Comparison of ENCODE assay signal across 8 mouse cellular contexts in genomic region chr11:84879007-84879771, GRCm38 (mm10). TPM values are rescaled to one million over a fixed set of nuclear protein-coding genes. Genes with fewer than 3 reads are reported as not detected.
DNase-seq lines count a peak whose midpoint lies in the region; ATAC-seq lines count a peak whose summit lies in the region.

No protein-coding gene starts in this region.

- peak overlapping the region; percentile 95 for H3K4me3 ChIP-seq in lung, embryonic 16.5 days (ENCODE audit: low read length)
- H3K4me3 ChIP-seq in embryonic facial prominence, embryonic 10.5 days, result peak overlapping the region; percentile 92
- H3K4me3 ChIP-seq in limb, embryonic 10.5 days, result peak overlapping the region; percentile 94

- ATAC-seq in lung, embryonic 16.5 days (ENCODE audit: low read depth), result no peak

- peaks cover 13% of the 10 kb centered on the region for H3K4me1 ChIP-seq in lung, embryonic 16.5 days (replicated peaks; ENCODE audit: control insufficient read depth, insufficient read depth, low read length)
- H3K4me1 ChIP-seq in embryonic facial prominence, embryonic 10.5 days, result peaks cover 27% of the 10 kb centered on the region
- peaks cover 20% of the 10 kb centered on the region for H3K4me1 ChIP-seq in limb, embryonic 10.5 days

- H3K9me3 ChIP-seq in lung, embryonic 16.5 days (ENCODE audit: control insufficient read depth, low read length), result no peaks in the 10 kb centered on the region
- no peaks in the 10 kb centered on the region for H3K9me3 ChIP-seq in embryonic facial prominence, embryonic 10.5 days
- H3K9me3 ChIP-seq in limb, embryonic 10.5 days (replicated peaks), result no peaks in the 10 kb centered on the region

- DNase-seq in lung, postnatal 4 days, result no peak
- no peak for DNase-seq in embryonic facial prominence, embryonic 10.5 days (ENCODE audit: low spot score)
- DNase-seq in limb, embryonic 10.5 days (ENCODE audit: low spot score), result no peak
- peak; percentile 1 for DNase-seq in retina, postnatal 1 day
- no peak for DNase-seq in cerebellum, adult 11-12 months
- DNase-seq in ovary, postnatal 36 days (ENCODE audit: low spot score), result no peak
- DNase-seq in layer of hippocampus, adult 8-10 months (ENCODE audit: low spot score in 2 of 2), result no peak

- H3K9ac ChIP-seq in lung, embryonic 16.5 days (ENCODE audit: low read length), result peak overlapping the region; percentile 89

- peak overlapping the region; percentile 97 for H3K27ac ChIP-seq in lung, embryonic 16.5 days (ENCODE audit: low read length)
- H3K27ac ChIP-seq in embryonic facial prominence, embryonic 10.5 days (replicated peaks), result peak overlapping the region; percentile 96
- H3K27ac ChIP-seq in limb, embryonic 10.5 days, result peak overlapping the region; percentile 97

- H3K4me2 ChIP-seq in lung, embryonic 16.5 days (ENCODE audit: low read depth, low read length), result peak overlapping the region; percentile 96

- H3K27me3 ChIP-seq in lung, embryonic 16.5 days (ENCODE audit: control insufficient read depth, insufficient read depth, low read depth, low read length), result no peaks in the 10 kb centered on the region
- no peaks in the 10 kb centered on the region for H3K27me3 ChIP-seq in embryonic facial prominence, embryonic 10.5 days (replicated peaks; ENCODE audit: low read depth, poor library complexity, severe bottlenecking)
- no peaks in the 10 kb centered on the region for H3K27me3 ChIP-seq in limb, embryonic 10.5 days (ENCODE audit: low read depth, poor library complexity, severe bottlenecking)

- peaks cover 11% of the 10 kb centered on the region for H3K36me3 ChIP-seq in lung, embryonic 16.5 days (ENCODE audit: control insufficient read depth, insufficient read depth, low read length)
- peaks cover 46% of the 10 kb centered on the region for H3K36me3 ChIP-seq in embryonic facial prominence, embryonic 10.5 days (replicated peaks)
- H3K36me3 ChIP-seq in limb, embryonic 10.5 days, result peaks cover 44% of the 10 kb centered on the region

- WGBS in lung, embryonic 16.5 days, result 17% methylated on average over 7 of the region's 7 CpGs
- WGBS in embryonic facial prominence, embryonic 10.5 days, result 24% methylated on average over 7 of the region's 7 CpGs
- WGBS in limb, embryonic 10.5 days, result 26% methylated on average over 7 of the region's 7 CpGs

RNA-seq across cellular contexts. Expression of gene Myo19, which starts 0.8 kb away (rescaled TPM):
- 7.4 and 8.4 TPM in 2 replicates for polyA plus RNA-seq in lung, embryonic 16.5 days (2015; fragmentation: Nextera tagmentation; extraction: Ambion mirVana)
- polyA plus RNA-seq in embryonic facial prominence, embryonic 10.5 days (2016; fragmentation: Nextera tagmentation; extraction: Ambion mirVana), result 11.9 and 15.3 TPM in 2 replicates
- 16.4 and 16.9 TPM in 2 replicates for polyA plus RNA-seq in limb, embryonic 10.5 days (2016; fragmentation: Nextera tagmentation; extraction: Ambion mirVana)
- 10 to 100 TPM in 1 of 4 experiments, 1 to 10 TPM in 3; 8.5 to 14.4 (median 9.0) TPM for total RNA-seq in layer of hippocampus, adult 8-10 months (2022)

RNA-seq across cellular contexts. Expression of gene Pigw, which starts 0.9 kb away (rescaled TPM):
- 2.3 and 2.8 TPM in 2 replicates for polyA plus RNA-seq in lung, embryonic 16.5 days (2015; fragmentation: Nextera tagmentation; extraction: Ambion mirVana)
- 2.5 and 2.8 TPM in 2 replicates for polyA plus RNA-seq in embryonic facial prominence, embryonic 10.5 days (2016; fragmentation: Nextera tagmentation; extraction: Ambion mirVana)
- polyA plus RNA-seq in limb, embryonic 10.5 days (2016; fragmentation: Nextera tagmentation; extraction: Ambion mirVana), result 2.1 and 3.1 TPM in 2 replicates
- total RNA-seq in layer of hippocampus, adult 8-10 months (2022), result 1 to 10 TPM; 6.9 to 7.8 (median 7.6) TPM

RNA-seq across cellular contexts. Expression of gene Ggnbp2, which starts 8.6 kb away (rescaled TPM):
- polyA plus RNA-seq in lung, embryonic 16.5 days (2015; fragmentation: Nextera tagmentation; extraction: Ambion mirVana), result 55.3 and 60.6 TPM in 2 replicates
- 52.0 and 53.9 TPM in 2 replicates for polyA plus RNA-seq in embryonic facial prominence, embryonic 10.5 days (2016; fragmentation: Nextera tagmentation; extraction: Ambion mirVana)
- polyA plus RNA-seq in limb, embryonic 10.5 days (2016; fragmentation: Nextera tagmentation; extraction: Ambion mirVana), result 53.6 and 61.5 TPM in 2 replicates
- total RNA-seq in layer of hippocampus, adult 8-10 months (2022), result 100 to 1,000 TPM in 1 of 4 experiments, 10 to 100 TPM in 3; 91.1 to 104 (median 95.4) TPM

RNA-seq across cellular contexts. Expression of gene Znhit3, which starts 37.0 kb away (rescaled TPM):
- 53.3 and 55.6 TPM in 2 replicates for polyA plus RNA-seq in lung, embryonic 16.5 days (2015; fragmentation: Nextera tagmentation; extraction: Ambion mirVana)
- polyA plus RNA-seq in embryonic facial prominence, embryonic 10.5 days (2016; fragmentation: Nextera tagmentation; extraction: Ambion mirVana), result 89.1 and 96.8 TPM in 2 replicates
- polyA plus RNA-seq in limb, embryonic 10.5 days (2016; fragmentation: Nextera tagmentation; extraction: Ambion mirVana), result 91.5 and 103 TPM in 2 replicates
- 10 to 100 TPM; 26.9 to 34.3 (median 31.1) TPM for total RNA-seq in layer of hippocampus, adult 8-10 months (2022)

RNA-seq across cellular contexts. Expression of gene Dhrs11, which starts 50.4 kb away (rescaled TPM):
- polyA plus RNA-seq in lung, embryonic 16.5 days (2015; fragmentation: Nextera tagmentation; extraction: Ambion mirVana), result 12.9 and 14.1 TPM in 2 replicates
- 10.4 and 11.8 TPM in 2 replicates for polyA plus RNA-seq in embryonic facial prominence, embryonic 10.5 days (2016; fragmentation: Nextera tagmentation; extraction: Ambion mirVana)
- polyA plus RNA-seq in limb, embryonic 10.5 days (2016; fragmentation: Nextera tagmentation; extraction: Ambion mirVana), result 12.6 and 14.2 TPM in 2 replicates
- 1 to 10 TPM; 5.6 to 8.5 (median 6.5) TPM for total RNA-seq in layer of hippocampus, adult 8-10 months (2022)
